Mouse (Mus musculus): Measurements from ENCODE around the gene Jchain. TPM values are rescaled to one million over a fixed set of nuclear protein-coding genes. Genes with fewer than 3 reads are reported as not detected.

The Jchain gene
- total RNA-seq, 1 experiment from 2014 or later: 6.8 TPM

GRCm38 (mm10) chr5:88540845-88541244, 13.2 kb upstream of the Jchain start:
- no peak for ATAC-seq (ENCODE audit: extremely low read depth, insufficient number of reproducible peaks, low FRiP score, poor library complexity, severe bottlenecking)

GRCm38 (mm10) chr5:88534697-88535096, 7.0 kb upstream of the Jchain start:
- ATAC-seq (ENCODE audit: extremely low read depth, insufficient number of reproducible peaks, low FRiP score, poor library complexity, severe bottlenecking): no peak

GRCm38 (mm10) chr5:88530908-88531307, 3.2 kb upstream of the Jchain start:
- no peak for ATAC-seq (ENCODE audit: extremely low read depth, insufficient number of reproducible peaks, low FRiP score, poor library complexity, severe bottlenecking)

- ATAC-seq (ENCODE audit: extremely low read depth, insufficient number of reproducible peaks, low FRiP score, poor library complexity, severe bottlenecking): peak; percentile 66; the same call in 1 of the 2 replicates
These were observed 8.5 kb downstream of the Jchain start for GRCm38 (mm10) chr5:88519232-88519631.

- no peak for ATAC-seq (ENCODE audit: extremely low read depth, insufficient number of reproducible peaks, low FRiP score, poor library complexity, severe bottlenecking)
These were observed 18.7 kb downstream of the Jchain start for GRCm38 (mm10) chr5:88508990-88509389.

GRCm38 (mm10) chr5:88508555-88508954, 19.1 kb downstream of the Jchain start:
- ATAC-seq (ENCODE audit: extremely low read depth, insufficient number of reproducible peaks, low FRiP score, poor library complexity, severe bottlenecking): peak; percentile 53; the same call in 1 of the 2 replicates

- no peak for ATAC-seq (ENCODE audit: extremely low read depth, insufficient number of reproducible peaks, low FRiP score, poor library complexity, severe bottlenecking)
These were observed 27.9 kb downstream of the Jchain start for GRCm38 (mm10) chr5:88499781-88500180.

- no peak for ATAC-seq (ENCODE audit: extremely low read depth, insufficient number of reproducible peaks, low FRiP score, poor library complexity, severe bottlenecking)
These were observed 36.6 kb downstream of the Jchain start for GRCm38 (mm10) chr5:88491111-88491510.

GRCm38 (mm10) chr5:88489004-88489403, 38.7 kb downstream of the Jchain start:
- no peak for ATAC-seq (ENCODE audit: extremely low read depth, insufficient number of reproducible peaks, low FRiP score, poor library complexity, severe bottlenecking)

GRCm38 (mm10) chr5:88487675-88488074, 40.0 kb downstream of the Jchain start, which contains the start of gene Enam:
Gene Enam, plus strand, starts transcription at chr5:88487975.
- no peak for ATAC-seq (ENCODE audit: extremely low read depth, insufficient number of reproducible peaks, low FRiP score, poor library complexity, severe bottlenecking)

Other genes starting within 250 kb of the Jchain start
- gene Prol1, start 210.6 kb downstream of the Jchain start, total RNA-seq (2017): not detected in 2 replicates
- gene Amtn, start 151.8 kb downstream of the Jchain start, total RNA-seq (2017): not detected in 2 replicates
- not detected in 2 replicates for gene Ambn, start 71.9 kb downstream of the Jchain start, total RNA-seq (2017)
- not detected in 2 replicates for gene Enam, start 39.9 kb downstream of the Jchain start, total RNA-seq (2017)
- 56.3 and 59.2 TPM in 2 replicates for gene Utp3, start 26.6 kb upstream of the Jchain start, total RNA-seq (2017)
- 17.1 and 22.7 TPM in 2 replicates for gene Rufy3, start 37.1 kb upstream of the Jchain start, total RNA-seq (2017)
- gene Grsf1, start 148.3 kb upstream of the Jchain start, total RNA-seq (2017): 49.4 and 70.2 TPM in 2 replicates
- 16.4 and 16.7 TPM in 2 replicates for gene Mob1b, start 193.0 kb upstream of the Jchain start, total RNA-seq (2017)
- 146 and 157 TPM in 2 replicates for gene Dck, start 237.1 kb upstream of the Jchain start, total RNA-seq (2017)

Data from neutrophil, adult 5-6 weeks (primary cell).